1 mouse cellular context compared by ENCODE assay signal in the genomic region with DNA sequence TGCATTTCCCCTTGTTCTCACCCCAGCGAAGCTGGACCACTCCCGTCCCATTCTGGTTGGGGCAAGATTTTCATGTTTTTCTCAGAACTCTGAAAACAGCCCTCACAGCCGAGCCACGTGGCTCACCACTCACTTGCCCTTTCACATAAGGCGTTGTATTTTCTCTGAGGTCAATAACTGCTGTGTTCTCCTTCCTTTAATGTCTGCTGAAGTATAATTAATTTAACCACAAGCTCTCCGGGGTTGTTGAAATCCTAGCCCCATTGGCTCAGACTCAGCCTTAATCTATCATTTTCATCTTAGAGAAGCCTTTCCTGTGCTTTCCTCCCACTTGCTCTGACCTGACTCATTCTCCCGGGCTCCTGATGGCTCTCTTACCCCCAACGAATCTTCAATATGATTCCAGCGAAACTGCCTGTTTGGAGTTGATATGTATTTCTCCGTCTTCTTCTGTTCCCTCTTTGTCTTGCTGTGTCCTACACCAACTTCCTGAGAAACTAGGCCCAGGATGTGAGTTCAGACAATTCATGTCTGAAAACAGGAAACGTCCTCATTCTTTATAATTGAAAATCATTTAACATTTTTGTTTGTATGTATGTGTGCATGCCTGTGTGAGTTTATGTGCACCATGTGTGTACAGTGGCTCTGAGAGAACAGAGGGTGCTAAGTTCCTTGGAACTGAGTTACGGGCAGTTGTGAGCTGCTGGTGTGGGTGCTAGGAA.
A peak's percentile ranks its signal among the peaks of the same experiment; 100 is the strongest.
TF ChIP-seq lines count a peak whose summit lies in the region.

No protein-coding gene starts in this region.

TF ChIP-seq in MEL, 35 proteins besides CTCF, POLR2A, EP300 and RAD21 (continued from another document):
- TF ChIP-seq RCOR1 (IDR thresholded peaks at IDR 0.05; ENCODE audit: low read depth, low read length) = peak; percentile 18; the same call in 1 of the 2 replicates
- TF ChIP-seq ZMIZ1 (IDR thresholded peaks at IDR 0.05; ENCODE audit: low read depth, low read length) = no peak
- TF ChIP-seq MYC (IDR thresholded peaks at IDR 0.05; ENCODE audit: low read depth, low read length) = peak; percentile 92
- TF ChIP-seq HCFC1 (IDR thresholded peaks at IDR 0.05; ENCODE audit: low read depth, low read length) = no peak
- TF ChIP-seq NELFE (IDR thresholded peaks at IDR 0.05; ENCODE audit: low read depth, low read length) = peak; percentile 36; the same call in 1 of the 2 replicates
- TF ChIP-seq NRF1 (IDR thresholded peaks at IDR 0.05; ENCODE audit: insufficient read depth, low read depth, low read length, poor library complexity, severe bottlenecking) = no peak
- no peak for TF ChIP-seq MAZ (IDR thresholded peaks at IDR 0.05; ENCODE audit: low read depth, low read length)
- TF ChIP-seq E2F4 (IDR thresholded peaks at IDR 0.05; ENCODE audit: borderline replicate concordance, low read depth, low read length) = no peak; the same call in 1 of the 2 replicates
